Mouse (Mus musculus): ENCODE measurements around the gene Sec16a.
"Not testable (repeated sequence)": the region's sequence is repeated elsewhere in the genome, so short reads cannot be mapped to it uniquely, and the experiment has no call there.

DNA sequence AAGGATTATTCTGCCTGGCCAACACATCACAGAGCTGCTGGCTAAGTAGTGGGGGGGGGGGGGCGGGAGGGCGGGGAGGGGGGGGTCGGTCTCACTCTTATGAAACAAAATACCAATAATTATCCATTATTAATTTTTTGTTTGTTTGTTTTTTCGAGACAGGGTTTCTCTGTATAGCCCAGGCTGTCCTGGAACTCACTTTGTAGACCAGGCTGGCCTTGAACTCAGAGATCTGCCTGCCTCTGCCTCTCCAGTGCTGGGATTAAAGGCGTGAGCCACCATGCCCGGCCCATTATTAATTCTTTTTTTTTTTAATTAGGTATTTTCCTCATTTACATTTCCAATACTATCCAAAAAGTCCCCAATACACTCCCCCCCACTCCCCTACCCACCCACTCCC, 64.1 kb downstream of the Sec16a start:
- TF ChIP-seq EP300 (IDR thresholded peaks at IDR 0.05; ENCODE audit: insufficient read depth, low read depth, low read length); CTCF (IDR thresholded peaks at IDR 0.05; ENCODE audit: low read depth, low read length): not testable (repeated sequence)
